Mouse (Mus musculus) adrenal gland, postnatal 36 days (tissue): ENCODE measurements around the gene Bmp6. TPM values are rescaled to one million over a fixed set of nuclear protein-coding genes. Genes with fewer than 3 reads are reported as not detected.

Source experiments
- DNase-seq, 2 experiments: peaks; one replicate each; pipeline ENCODE4 v3.0.0; 2021; ENCODE audit warnings: mixed read lengths in 1 of 2
- total RNA-seq, 2 experiments: library from RNA; stranded (reverse); gene quantifications; 2 replicates each; pipeline ENCODE4 v1.2.3; 2021

The Bmp6 gene
- total RNA-seq, 2 experiments from 2014 or later: 6.5 to 9.1 TPM

DNA sequence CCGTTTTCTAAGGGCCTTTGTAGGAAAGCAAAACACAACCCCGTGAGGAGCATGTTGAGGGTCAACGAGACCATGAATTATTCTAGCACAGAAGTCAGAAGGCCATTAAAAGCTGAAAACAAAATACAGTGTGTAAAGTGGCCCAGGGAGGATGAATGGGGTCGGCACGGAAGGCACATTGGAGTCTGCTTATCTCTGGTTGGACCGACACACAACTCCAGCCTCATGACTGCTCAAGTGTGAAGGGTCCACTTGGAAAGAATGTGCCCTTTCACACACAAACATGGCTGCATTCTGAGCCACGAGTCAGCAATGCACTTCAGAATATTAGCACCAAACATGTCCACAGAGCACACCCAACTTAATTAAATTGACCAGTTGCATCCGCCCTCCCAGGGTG lies 84.8 kb downstream of the Bmp6 start:
- no peak for DNase-seq

DNA sequence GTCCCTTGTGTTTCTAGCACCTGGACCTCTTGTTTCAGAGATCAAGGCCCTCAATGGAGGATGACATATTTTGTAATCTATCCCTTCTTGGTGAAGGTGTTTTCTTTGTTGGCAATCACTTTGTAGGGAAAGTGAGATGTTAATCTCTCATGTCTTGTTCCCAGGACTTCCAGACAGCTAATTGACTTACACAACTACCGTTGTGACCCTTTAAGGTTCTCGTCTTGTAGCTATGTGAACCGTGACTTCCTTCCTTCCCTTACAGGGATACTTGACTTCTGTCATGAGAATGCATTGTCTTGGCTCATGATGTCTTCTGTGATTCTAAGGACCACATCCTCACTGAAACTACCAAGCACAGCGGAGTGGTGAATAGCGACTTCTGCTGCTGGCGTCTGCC lies 85.2 kb downstream of the Bmp6 start:
- DNase-seq: no peak

DNA sequence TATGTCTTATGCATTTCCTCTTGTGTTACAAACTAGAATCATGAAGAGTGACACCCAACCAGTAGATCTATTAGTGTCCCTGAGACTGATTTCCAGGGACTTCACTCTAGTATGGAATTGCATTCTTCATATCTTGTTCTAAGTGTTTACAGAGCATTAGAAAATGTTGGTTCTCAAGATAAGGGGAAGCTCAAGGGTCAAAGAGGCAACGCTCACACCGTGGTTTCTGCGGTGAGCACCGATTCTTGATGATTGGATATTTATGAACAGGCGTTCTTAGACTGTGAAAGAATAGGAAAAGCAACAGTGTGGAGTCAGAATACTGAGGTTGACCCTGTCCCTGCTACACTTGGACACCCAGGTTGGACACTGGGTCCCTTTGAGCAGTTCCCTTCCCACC lies 89.9 kb downstream of the Bmp6 start:
- no peak for DNase-seq

DNA sequence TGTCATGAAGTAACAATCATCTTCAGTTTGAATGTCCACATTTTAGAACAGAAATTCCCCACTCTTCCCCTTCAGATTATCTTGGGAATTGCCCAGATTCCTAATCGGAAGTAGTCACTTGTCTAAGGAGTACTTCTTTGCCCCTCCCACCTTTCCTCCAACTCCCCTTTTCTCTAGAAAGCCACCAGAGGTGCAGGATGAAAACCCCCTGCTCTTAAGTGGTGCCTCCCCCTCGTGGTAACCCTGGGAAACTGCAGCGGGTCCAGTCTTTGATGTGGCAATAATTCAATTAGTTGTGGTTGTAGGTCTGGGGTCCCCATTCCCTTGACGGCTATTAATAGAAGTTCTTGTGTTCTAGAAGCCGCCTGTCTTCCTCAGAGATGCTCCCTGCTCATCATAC lies 93.0 kb downstream of the Bmp6 start:
- peak; percentile 32 to 56 for DNase-seq

DNA sequence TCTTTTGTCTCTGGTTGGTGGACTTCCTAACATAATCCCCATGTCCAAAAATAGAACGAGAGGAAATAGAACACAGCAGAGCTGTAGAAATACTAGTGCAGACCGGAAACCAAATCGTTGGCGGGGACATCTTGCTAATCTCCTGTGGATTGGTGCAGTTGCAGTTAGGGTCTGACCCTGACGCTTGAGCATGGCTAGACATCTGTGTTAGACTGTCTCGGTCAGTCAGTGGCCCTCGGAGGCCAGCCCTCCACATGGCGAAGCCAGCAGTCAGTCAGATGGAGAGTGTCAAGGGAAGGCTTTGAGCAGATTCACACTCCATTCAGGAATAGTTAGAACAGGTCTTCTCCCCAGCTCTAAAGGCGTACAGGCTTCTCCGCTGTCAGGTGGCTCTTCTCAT lies 95.3 kb downstream of the Bmp6 start:
- no peak for DNase-seq

DNA sequence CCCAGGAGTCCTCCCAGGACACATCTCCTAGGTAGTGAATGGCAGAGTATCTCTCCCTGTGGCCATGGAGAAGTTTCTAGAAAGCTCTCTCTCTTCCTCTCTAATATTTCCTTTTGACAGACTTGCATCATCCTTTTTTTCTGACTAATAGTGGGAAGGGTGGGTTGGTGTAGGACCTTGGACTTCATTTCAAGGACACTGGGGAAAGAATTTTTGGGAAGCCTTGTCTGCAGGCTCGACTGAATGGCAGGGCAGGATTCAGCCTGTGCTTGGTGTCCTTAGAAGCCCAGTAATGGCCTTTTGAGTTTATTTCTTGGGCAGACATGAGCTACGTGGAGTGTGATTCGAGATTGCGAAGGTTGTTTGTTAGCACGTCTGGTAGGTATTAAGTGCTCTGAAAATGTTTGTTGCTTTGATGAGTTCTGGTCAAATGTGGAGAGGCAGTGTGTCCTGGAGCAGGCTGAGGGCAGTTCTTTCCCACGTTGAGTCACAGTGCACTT lies 103.7 kb downstream of the Bmp6 start:
- peak; percentile 23 to 35 for DNase-seq

DNA sequence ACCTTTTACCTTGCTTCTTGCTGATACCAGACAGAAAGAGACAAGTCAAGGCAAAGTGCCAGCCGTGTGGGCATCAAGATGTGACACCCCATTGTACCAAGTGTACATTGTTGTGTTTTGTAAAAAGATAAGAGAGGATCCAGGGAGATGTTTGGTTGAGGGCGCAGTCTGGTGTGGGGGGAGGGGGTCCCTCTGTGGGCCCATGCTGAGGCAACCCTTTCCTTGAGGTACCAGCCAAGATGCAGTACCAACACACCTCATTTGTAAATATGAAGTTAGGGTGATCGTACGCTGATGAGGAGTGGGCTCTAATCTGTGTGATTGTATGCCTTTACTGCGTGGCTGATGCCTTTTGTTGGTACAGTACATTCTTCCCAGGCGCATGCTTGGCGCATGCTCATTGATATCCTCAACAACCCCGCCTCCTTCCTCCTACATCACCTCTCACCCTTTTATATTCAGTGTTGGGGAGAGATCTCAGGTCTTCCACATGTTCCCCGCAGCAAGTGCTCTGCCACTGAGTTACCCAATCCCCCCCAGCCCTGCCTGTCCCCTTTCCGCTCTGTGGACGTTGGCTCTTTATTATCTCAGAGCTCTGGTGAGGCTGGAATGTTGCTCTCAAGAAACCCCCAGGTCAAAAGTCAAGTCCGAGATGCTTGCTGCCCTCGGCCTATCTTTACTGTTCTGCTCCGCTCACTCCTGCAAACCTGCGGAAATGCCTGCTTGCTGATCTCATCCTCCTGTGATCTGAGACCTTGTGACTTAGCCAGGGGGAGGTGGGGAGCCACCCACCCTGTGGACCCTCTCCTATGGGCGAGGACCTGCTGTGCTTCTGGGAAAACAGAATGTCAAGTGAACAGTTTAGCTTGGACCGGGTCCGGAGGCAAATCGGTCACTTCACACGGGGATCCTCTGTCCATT lies 105.4 kb downstream of the Bmp6 start:
- no peak for DNase-seq

DNA sequence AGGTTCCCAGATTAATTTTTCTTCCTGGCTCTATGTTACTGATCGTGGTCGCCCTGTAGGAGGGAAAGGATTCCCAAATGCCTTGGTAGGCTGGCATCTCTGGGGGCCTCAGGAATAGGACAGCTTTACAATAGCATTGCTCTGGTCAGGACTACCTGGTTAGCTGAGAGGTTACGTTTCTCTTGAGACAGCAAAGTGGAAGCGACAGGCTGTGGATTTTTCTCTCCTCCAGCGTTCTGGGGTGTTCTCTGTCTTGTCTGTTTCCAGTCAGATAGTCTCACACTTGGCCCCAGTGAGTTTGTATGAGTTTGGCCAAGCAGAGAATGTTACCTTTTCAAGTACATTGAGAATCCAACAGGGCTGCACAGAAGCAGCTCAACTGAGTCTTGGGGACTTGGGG lies 106.5 kb downstream of the Bmp6 start:
- no peak for DNase-seq

DNA sequence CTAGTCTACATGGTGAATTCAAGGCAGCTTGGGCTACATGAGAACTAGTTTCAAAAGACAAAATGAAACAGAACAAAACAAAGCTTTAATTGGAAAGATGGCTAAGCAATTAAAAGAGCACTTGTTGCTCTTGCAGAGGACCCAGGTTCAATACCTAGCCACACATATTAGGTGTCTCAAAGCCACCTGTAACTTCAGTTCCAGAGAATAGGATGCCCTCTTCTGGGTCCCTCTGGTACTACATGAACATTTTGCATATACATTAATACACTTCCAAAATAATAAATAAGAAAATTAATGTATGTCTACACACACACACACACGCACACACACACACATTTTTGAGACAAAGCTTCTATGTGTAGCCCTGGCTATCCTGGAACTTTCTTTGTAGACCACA lies 118.5 kb downstream of the Bmp6 start:
- peak in 1 of 2 experiments; percentile 18 for DNase-seq

DNA sequence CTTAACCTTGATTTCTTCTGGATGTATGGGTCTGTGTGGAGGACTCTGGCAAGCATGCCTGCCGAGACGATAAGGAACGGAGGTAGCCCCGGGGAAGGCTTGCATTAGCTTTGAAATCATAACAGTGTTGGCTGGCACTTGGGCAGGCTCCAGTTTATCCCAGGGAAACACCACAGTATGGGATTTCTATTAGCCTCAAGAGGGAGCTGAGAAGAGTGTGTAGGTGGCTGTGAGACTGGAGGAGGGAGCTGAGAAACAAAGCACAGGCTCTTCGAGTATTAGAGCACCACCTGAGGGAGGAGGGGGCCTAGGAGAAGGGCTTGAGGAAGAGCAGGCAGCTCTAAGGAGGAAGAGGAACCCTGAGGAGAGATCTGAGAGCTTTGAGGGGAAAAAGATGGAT lies 126.0 kb downstream of the Bmp6 start:
- DNase-seq: no peak

DNA sequence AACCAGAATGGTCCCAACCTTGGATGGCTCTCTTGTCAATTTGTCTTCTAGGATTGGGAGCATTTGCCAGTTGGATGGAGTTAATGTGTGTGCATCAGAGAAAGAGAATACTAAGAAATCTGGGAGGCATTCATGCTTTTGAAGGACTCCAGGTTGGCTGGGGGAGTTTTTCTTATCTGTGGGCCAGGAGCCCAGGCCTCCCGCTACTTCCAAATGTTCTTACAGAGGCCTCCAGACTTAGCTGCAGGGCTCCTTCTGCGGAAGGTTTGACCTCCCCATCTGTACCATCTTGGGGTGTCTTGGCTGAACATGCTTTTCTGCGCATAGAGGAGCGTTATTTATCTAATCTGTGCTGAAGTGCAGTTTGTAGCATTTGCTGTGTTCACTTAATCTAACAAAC lies 127.7 kb downstream of the Bmp6 start:
- no peak for DNase-seq

DNA sequence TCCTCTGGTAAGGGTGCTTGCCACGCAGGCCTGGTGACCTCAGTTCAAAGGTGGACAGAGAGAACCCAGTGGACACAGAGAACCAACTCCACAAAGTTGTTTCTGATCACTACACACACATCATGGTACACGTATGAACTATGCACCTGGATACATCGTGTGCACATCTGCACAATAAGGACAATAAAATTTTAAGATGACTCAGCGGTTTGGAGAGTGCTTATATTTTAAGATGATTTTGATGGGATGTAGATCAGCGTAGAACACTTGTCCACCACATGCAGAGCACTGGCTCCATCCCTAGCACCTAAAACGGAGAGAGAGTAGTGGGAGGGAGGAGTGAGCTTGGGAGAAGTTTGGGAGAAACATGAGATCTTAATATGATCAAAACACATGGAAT lies 128.6 kb downstream of the Bmp6 start:
- no peak for DNase-seq

DNA sequence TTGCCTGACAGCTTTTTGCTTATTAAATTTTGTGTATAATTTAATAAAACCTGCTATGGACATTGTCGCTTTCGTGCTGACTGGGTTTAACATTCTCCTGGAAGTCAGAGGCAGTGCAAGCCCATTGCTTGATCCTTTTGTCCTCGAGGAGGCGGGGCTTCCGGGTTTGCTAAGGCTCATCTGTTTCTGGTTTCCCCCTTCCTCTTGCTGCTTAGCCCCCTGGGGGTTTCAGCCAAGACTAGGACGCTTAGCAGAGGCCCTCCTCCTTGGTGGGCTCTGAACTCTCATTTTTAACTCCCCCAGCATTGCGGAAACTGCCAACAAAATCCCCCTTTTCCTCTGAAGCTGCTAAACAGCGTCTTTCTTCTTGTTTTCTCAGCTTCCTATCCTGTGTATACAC lies 132.0 kb downstream of the Bmp6 start:
- DNase-seq: no peak

DNA sequence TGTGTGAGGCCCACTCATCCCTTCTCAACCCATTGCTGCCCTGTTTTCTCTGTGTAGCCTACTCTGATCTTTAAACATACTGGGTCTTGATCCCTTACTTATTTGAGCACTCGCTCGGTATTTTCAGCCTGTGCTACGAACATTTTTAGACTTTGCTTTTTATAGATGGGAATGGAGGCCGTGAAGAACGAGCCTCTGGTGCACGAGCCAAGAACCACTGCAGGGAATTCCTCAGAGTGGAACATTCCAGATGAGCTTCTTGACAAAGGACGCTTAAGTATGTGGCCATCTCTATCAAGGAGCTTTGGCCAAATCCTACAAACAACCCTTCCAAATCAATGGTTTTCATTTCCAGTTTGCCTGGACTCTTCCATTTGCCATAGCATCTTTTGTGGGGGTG lies 136.1 kb downstream of the Bmp6 start:
- no peak for DNase-seq

DNA sequence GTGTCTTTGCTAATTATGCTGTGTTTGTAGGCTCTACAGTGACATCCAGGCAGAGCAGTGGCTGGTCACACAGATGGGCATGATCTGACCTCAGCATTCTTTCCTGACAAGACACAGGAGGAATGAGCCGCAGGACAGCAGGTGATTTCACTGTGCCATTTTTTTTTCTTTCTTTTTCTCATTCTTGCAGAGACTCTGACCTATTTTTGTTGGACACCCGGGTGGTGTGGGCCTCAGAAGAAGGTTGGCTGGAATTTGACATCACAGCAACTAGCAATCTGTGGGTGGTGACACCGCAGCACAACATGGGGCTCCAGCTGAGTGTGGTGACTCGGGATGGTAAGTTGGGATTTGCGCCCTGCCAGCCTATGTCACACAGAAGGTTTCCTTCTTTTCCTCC lies 139.8 kb downstream of the Bmp6 start:
- DNase-seq: no peak

DNA sequence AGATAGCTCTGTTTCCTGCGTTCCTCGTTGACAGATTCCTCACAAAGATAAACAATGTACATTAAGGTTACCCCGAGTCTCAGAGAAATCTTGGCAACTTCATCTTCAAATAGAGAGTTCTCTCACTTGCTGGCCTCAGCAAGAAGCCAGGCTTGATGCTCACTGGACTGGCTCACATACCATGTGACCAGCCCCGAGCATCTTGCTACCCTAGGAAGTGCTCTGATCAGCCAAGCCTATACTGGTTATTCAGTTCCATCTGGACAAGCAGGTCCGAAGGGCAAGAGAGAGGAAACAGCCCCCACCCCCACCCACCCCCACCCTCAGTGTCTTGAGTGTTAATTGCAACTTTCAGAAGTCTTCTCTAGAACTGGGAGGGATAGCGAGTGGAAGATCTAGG lies 141.9 kb downstream of the Bmp6 start:
- no peak for DNase-seq

DNA sequence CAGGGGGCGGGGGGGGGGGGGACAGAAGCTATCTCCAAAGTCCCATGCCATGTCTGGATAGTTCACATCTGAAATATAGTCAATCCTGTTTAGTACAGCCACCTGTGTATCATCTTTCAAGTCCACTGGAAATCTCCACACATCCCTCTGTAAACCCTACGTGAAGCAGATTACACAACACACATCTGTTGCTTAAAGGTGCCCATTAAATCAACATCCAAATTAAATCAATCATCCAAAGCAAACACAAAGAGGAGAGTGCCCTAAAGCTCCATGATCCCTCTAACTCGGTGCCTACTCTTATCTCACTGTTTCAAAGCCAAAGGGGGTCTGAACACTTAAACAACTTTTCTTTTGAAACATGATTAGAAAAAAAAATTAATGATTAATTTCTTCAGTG lies 151.8 kb downstream of the Bmp6 start:
- no peak for DNase-seq

DNA sequence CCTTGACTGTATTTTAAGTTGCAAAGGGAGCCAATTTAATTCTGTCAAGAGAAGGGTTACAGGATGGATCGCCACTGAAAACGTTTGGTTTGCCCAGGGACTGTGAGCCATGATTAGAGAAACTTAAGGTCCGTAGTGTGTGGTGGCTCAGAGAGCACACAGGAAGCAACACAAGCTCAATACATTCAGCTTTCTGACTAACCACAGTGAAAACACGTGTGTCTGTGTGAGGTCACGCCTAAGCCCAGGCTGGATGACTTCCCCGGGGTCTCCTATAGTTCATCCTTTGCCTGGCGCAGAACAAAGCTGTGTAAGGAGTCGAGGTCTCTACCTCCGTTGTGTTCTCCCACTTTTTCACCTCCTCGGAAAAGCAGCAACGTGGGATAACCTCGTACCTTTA lies 156.4 kb downstream of the Bmp6 start:
- no peak for DNase-seq

DNA sequence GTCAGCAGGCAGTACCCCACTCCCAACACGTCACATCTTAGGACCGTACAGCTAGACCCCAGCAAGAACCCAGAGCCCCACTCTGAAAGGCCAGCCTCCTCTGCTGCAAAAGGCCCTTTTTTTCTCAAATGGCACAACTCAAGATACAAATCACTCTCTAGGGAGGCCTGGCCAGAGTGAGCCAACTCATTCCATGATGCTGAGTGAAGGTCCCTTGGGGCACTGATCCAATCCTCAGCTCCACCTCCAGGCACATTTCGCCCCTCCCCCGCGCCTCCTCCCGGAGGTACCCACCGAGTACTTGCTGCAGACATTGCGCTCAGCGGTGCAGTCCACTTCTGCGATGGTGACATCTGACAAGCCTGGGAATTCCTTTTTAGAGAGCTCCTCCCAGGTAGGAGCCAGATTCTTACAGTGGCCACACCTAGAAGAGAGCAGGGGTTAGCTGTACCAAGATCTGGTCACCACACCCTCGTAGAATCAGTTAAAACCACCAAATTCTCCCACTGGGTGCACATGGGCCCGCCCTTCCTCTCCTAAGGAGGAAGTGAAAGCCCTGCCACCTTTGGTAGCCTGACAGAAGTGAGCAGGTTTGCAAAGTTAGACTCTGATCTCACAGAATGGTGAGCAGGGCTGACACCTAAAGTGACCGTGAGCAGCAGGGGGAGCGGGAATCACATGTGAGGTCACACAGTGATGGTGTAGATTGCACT lies 158.4 kb downstream of the Bmp6 start:
- peak; percentile 80 to 87 for DNase-seq

DNA sequence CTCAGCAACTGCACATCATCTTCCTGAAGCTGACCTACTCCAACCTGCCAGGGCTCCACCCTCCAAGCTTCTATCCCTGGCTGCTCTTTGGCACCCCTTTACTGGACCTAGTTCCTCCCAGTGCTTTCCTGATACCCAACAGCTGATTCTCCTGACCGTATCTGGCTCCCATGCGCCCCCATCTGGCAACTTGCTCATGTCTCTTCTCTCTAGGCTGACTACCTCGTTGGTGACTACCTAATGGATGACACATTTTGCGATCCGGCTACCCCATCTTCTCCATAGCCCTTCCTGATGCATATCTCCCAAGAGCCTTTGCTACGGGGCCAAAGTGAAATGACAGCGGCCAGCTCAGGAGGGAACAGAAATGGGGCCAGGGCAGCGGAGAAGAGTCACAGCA lies 161.4 kb downstream of the Bmp6 start:
- peak; percentile 62 for DNase-seq

DNA sequence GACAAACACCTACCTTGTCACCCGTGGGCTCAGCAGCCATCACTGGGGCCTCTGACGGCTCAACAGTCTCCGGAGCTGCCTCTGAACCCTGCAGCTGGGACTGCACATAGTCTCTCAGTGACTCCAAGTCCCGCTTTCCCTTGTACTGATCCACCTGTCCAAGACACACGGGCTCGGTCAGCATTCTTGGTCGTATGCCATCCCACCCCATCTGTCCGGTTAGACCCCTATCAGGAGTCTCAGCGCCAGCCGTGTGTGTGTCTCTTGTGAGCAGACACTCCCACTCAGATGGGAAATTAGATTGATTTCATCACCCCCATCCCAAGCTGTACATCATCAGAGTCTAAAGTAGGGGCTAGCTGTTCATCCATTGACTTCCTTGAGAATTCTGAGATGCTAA lies 162.0 kb downstream of the Bmp6 start:
- DNase-seq: no peak

DNA sequence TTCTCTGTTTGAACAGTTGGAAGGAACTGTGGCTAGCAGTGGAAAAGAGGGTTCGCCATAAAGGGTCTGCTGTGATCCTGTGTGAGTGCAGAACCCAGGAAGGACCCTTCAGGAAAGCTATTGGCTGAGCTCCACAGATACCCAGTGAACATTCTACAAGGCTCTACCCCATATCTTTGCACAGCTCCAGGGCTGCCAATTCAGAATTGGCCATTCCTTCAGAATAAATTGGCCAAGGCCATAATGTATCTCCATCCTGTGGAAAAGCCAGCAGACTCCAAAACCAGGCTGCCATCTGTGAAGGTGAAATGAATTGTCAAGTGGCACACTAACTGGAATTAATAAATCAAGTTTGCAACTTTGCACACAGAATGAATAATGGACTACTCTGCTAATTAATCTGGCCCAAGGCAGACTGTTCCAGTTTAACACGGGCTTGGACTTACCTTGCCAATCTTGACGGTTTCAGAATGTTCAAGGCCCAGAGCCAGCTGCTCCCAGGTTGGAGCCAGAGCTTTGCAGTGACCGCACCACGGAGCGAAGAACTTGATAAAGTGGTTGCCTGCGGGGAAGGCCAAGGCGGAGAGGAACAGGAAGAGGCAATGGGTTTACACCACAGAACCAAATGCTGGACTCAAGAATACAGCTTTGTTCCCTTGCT lies 164.9 kb downstream of the Bmp6 start:
- DNase-seq: no peak

DNA sequence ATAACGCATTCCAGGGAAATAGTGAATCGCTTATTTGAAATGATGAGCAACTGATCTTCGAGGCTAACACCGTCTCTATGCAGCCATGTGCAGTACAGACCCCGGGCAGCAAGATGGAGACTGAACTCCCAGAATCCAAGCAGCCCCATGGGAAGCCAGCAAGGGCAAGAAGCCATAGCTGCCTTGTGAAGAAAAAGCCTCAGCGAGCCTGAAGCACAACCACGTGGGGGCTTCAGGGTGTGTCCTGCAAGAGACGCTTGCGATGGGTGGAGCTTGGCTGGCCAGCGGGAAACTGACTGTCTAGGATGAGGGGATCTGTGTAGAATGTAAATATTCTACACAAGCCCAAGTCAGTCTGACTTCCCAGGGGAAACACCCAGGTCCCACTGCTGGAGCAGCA lies 167.1 kb downstream of the Bmp6 start:
- no peak for DNase-seq
